Mouse (Mus musculus) ES-CJ7 (cell line): Measurements from ENCODE around the gene Trmt10a.
A peak's percentile ranks its signal among the peaks of the same experiment; 100 is the strongest.

Source experiments
- DNase-seq: peaks from one replicate; pipeline ENCODE4 v3.0.0; 2011; ENCODE audit warnings: low read depth, low spot score

Gene Trmt10a

GRCm38 (mm10) chr3:138133916-138134315, 9.3 kb upstream of the Trmt10a start:
- DNase-seq, result no peak

GRCm38 (mm10) chr3:138134528-138134927, 8.7 kb upstream of the Trmt10a start:
- no peak for DNase-seq

DNA sequence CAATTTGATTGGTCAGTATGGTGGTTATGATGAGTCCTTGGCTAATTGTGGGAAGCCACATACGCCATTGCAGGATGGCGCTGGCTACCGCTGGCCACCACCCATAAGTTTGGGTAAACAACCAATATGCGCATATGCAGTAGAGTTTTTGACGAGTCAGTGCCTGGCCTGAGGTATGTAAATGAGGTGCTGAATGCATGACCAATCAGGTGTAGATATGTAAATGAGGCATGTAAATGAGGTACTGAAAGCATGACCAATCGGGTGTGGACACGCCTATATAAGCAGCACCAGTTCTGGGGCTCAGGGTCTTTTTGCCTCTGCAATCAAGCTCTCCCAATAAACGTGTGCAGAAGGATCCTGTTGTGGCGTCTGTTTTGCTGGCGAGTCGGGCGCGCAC, 5.1 kb upstream of the Trmt10a start:
- DNase-seq, result peak; percentile 66

- no peak for DNase-seq
Observed at GRCm38 (mm10) chr3:138139663-138140062, 3.6 kb upstream of the Trmt10a start.

GRCm38 (mm10) chr3:138142052-138142732, 1.1 kb upstream of the Trmt10a start:
- DNase-seq, result no peak

DNA sequence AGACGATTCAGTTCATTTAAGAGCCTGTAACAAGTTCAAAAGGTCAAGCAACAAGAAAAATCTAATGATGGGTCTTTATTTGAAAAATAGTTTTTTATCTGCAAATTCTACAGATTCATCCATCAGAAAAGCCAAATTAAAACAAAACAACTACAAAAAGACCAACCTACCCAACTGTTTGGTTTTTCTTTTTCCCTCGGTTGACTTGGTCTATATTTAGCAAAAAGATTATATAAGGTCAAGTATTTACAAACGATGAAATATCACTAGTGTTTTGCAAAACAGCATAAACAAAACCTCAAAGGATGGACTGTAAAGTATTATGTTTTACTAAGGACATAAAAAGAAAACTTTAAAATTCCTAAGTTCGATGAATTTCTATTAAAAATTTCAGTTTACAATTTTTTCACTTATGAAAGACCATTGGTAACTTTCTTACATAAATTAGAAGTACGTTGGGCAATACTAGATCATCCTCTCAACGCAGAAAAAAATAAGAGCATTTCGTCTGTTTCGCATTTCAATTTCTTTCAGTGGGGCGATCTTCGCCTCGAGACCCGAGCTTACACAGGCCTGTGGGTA, 424 bp upstream of the Trmt10a start:
- no peak for DNase-seq

- DNase-seq, result no peak
Observed at GRCm38 (mm10) chr3:138144060-138144641, 903 bp downstream of the Trmt10a start.

DNA sequence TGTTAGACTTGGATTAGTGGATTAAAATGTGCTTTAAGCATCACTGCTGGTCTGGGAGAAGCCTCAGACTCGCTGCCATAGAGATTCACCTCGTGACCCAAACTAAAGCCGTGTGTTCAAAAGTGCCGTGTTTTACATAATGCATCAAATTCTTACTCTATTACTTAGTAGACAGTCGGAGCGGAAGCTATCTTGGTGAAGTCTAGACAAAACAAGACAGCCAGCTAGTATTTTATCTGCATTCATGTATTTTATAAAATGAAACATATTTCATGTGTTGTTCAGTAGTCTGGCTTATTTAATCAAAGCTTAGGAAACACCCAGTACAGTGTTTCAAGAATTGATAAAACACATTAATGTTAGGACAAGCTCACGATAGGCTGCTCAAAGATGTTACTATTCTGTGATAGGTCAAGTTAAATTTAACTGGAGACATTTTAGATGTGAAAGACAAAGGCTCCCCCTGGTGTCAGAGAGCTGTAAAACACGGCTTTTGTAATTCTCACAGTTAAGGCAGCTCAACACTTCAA, 1.5 kb downstream of the Trmt10a start, which contains the start of gene Mttp:
Mttp (minus strand) TSS at position 327 of the 530 bp plus-strand sequence.
- peak; percentile 86 for DNase-seq

- DNase-seq, result peak; percentile 46
Observed at GRCm38 (mm10) chr3:138148811-138149210, 5.6 kb downstream of the Trmt10a start.

DNA sequence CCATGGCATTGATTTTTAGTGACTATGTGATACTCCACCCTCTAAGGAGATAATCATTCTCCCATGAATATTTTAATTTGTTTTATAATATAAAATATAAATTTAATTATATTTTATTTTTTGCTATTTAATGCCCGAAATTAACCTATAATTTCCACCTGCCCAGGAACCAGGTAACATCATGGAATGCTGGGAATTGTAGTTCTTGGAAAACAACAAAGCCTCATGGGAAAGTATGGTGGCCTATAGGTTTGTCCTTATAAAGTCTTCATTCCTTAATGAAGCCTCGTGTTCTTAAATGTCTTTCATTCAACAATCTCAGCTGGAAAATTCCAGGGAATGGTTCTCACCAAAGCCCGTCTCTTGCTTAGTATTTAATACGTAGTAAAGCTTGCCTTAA, 11.8 kb downstream of the Trmt10a start:
- DNase-seq, result no peak

- no peak for DNase-seq
Observed at GRCm38 (mm10) chr3:138156651-138157050, 13.4 kb downstream of the Trmt10a start.

GRCm38 (mm10) chr3:138161623-138162022, 18.4 kb downstream of the Trmt10a start:
- no peak for DNase-seq

GRCm38 (mm10) chr3:138162553-138163183, 19.4 kb downstream of the Trmt10a start:
- DNase-seq, result no peak

GRCm38 (mm10) chr3:138173291-138173690, 30.0 kb downstream of the Trmt10a start:
- DNase-seq, result peak; percentile 45

DNA sequence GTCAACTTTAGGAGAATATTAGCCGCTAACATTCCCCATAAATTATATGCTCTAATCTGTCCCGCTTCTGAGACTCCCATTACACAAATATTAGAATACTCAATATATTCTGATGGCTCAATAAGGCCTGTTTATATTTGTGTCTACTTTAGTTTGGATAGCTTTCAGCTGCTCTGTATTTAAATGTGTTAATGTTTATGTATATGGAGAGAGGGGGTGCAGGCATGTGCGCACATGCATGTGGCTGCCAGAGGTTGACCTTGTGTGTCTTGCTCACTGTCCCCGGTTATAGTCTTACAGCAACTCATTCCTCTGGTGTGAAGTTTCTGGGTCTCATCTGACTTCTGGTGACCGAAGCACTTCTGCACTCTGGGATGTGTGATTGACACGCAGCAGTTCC, 32.3 kb downstream of the Trmt10a start:
- DNase-seq, result no peak

GRCm38 (mm10) chr3:138182019-138182418, 38.8 kb downstream of the Trmt10a start:
- no peak for DNase-seq

DNA sequence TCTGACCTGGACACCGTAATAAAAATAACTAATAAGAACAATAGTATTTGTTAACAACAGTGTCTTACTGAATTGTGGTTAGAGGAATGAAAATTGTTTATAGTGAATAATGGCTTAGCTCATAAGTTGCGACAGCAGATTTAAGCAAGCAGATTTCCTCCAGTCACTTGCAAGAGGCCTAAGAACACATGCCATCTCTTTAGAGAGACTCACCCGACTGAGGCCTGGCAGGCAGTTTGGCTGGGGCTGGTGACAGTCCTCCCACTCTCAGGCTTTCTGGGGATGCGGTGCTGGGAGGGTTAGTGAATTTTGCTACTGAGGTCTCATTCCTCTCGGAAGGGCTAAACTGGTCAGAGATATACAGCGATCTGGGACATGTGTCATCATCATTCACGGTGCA, 40.1 kb downstream of the Trmt10a start:
- DNase-seq, result no peak

GRCm38 (mm10) chr3:138185290-138185689, 42.0 kb downstream of the Trmt10a start:
- DNase-seq, result no peak

DNA sequence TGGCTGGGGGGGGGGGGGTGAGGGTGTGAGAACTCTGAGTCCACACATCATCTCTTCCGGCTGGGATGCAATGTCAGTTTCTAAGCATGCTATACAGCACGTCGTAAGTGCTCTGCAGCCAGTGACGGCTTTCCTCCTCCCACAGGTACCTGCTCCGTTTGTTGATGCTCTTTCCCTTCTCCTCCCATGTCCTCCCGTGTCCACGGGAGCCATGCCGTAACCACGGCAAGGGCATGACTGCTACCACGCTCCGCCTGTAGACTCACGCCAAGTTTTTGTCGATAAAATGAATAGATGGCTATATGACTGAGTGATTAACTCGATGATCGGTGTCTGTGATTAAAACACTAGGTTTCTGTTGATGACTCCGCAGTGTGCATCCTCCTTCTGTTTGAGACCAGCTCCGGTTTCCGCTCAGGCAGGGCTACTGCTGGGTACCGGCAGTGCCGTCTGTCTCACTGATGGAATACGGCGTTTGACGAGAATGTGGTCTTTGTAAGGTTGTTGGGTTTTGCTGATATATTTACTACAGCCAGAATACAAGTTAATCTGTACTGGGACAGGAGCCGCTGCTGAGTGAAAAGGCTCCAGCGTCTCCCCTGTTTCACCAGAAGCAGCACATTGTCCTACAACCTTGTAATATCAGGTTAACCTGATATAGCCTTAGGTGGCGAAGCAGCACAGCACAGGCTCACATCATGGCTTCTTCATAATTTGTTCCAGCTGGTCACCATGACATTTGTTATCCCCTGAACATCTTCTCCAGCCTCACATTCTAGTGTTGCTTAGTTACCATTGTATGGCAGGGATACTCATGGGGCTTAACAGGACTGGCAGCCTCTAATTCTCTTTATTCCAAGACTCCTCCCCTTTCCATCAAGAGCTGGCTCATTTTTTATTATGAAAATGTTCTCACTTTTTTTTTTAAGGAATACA, 43.0 kb downstream of the Trmt10a start:
- no peak for DNase-seq

GRCm38 (mm10) chr3:138192260-138192659, 49.0 kb downstream of the Trmt10a start:
- no peak for DNase-seq

GRCm38 (mm10) chr3:138193683-138194302, 50.5 kb downstream of the Trmt10a start, which contains the start of gene 4930579F01Rik:
4930579F01Rik (minus strand) TSS chr3:138193825.
- peak; percentile 45 for DNase-seq
